Comparison of ENCODE assay signal across 9 mouse cellular contexts in genomic region chr8:124556658-124557057, GRCm38 (mm10). TPM values are rescaled to one million over a fixed set of nuclear protein-coding genes. Genes with fewer than 3 reads are reported as not detected.
A peak's percentile ranks its signal among the peaks of the same experiment; 100 is the strongest.
DNase-seq lines count a peak whose midpoint lies in the region; ATAC-seq and TF ChIP-seq lines count a peak whose summit lies in the region.
"Had no signal": no experiment of that assay in that cellular context is flagged by ENCODE, and none has a peak within 500 bp of the region (broad histone marks: within the 10 kb centered on the region; RNA-seq: fewer than 3 reads in every experiment).

No protein-coding gene starts in this region.

- no peaks in the 10 kb centered on the region for H3K4me1 ChIP-seq in neural tube, embryonic 14.5 days (ENCODE audit: control insufficient read depth, insufficient read depth, low read length)

- peak; percentile 52 for DNase-seq in adrenal gland, postnatal 14 days
- DNase-seq in adrenal gland, adult 18-20 months (ENCODE audit: low spot score in 2 of 2), result no peak
- peak; percentile 59 for DNase-seq in embryo, embryonic 10 days (ENCODE audit: low spot score)
- DNase-seq in layer of hippocampus, adult 2 months (ENCODE audit: low spot score in 2 of 2), result peak; percentile 65 to 86
- no peak for DNase-seq in adrenal gland, postnatal 36 days
- DNase-seq in spleen, postnatal 14 days (ENCODE audit: low spot score in 2 of 2), result no peak
- DNase-seq in gastrocnemius, postnatal 10 days, result no peak
- DNase-seq: liver, embryonic 13.5 days had no signal

- no peak for TF ChIP-seq CTCF in layer of hippocampus, adult 2 months (conservative IDR thresholded peaks at IDR 0.05)

- no peak overlapping the region for H3K9ac ChIP-seq in neural tube, embryonic 14.5 days (replicated peaks; ENCODE audit: low read depth, low read length)
- H3K9ac ChIP-seq: liver, embryonic 13.5 days had no signal

- no peak overlapping the region for H3K4me3 ChIP-seq in layer of hippocampus, adult 2 months
- no peak overlapping the region for H3K4me3 ChIP-seq in neural tube, embryonic 14.5 days (ENCODE audit: low read depth, low read length)
- H3K4me3 ChIP-seq: liver, embryonic 13.5 days had no signal

- H3K4me2 ChIP-seq in neural tube, embryonic 14.5 days (ENCODE audit: low read depth, low read length), result no peak overlapping the region
- H3K4me2 ChIP-seq: liver, embryonic 13.5 days had no signal

- no peaks in the 10 kb centered on the region for H3K27me3 ChIP-seq in neural tube, embryonic 14.5 days (ENCODE audit: control insufficient read depth, insufficient read depth, low read length)
- H3K27me3 ChIP-seq: liver, embryonic 13.5 days had no signal

- WGBS in neural tube, embryonic 14.5 days, result 32% methylated on average over 13 of the region's 13 CpGs

- H3K36me3 ChIP-seq in neural tube, embryonic 14.5 days (ENCODE audit: control insufficient read depth, insufficient read depth, low read length), result peaks cover 12% of the 10 kb centered on the region

- ATAC-seq in neural tube, embryonic 14.5 days (ENCODE audit: low read depth), result peak; percentile 76

- peak overlapping the region; percentile 96 for H3K27ac ChIP-seq in layer of hippocampus, adult 2 months
- no peak overlapping the region for H3K27ac ChIP-seq in neural tube, embryonic 14.5 days (ENCODE audit: low read depth, low read length)
- H3K27ac ChIP-seq: liver, embryonic 13.5 days had no signal

- no peaks in the 10 kb centered on the region for H3K9me3 ChIP-seq in neural tube, embryonic 14.5 days (ENCODE audit: control insufficient read depth, low read length)
- H3K9me3 ChIP-seq: liver, embryonic 13.5 days had no signal

RNA-seq across cellular contexts. Expression of gene Agt, which starts 12.8 kb away (rescaled TPM):
- total RNA-seq in adrenal gland, postnatal 14 days (2021), result 14.3 and 172 TPM in 2 replicates
- 10 to 100 TPM in 1 of 2 experiments, 1 to 10 TPM in 1; 1.8 to 11.9 TPM for total RNA-seq in adrenal gland, adult 18-20 months (2021)
- total RNA-seq in layer of hippocampus, adult 2 months (2021), result 10 to 100 TPM; 29.9 to 33.9 TPM
- polyA plus RNA-seq in neural tube, embryonic 14.5 days (2014; fragmentation: Nextera tagmentation; extraction: Ambion mirVana), result 0.63 and 1.5 TPM in 2 replicates
- 1 to 10 TPM; 3.7 to 4.0 TPM for total RNA-seq in adrenal gland, postnatal 36 days (2021)
- total RNA-seq in gastrocnemius, postnatal 10 days (2021), result 10 to 100 TPM; 11.0 to 13.8 TPM

RNA-seq across cellular contexts. Expression of gene Capn9, which starts 19.3 kb away (rescaled TPM):
- total RNA-seq in adrenal gland, postnatal 14 days (2021), result 0.26 TPM in 1 of 2 replicates, not detected in the other
- total RNA-seq in adrenal gland, adult 18-20 months (2021), result under 1 TPM in 1 of 2 experiments, not detected in 1; 0.36 TPM
- under 1 TPM; 0.34 to 0.79 TPM for total RNA-seq in layer of hippocampus, adult 2 months (2021)
- 0.26 and 0.36 TPM in 2 replicates for polyA plus RNA-seq in neural tube, embryonic 14.5 days (2014; fragmentation: Nextera tagmentation; extraction: Ambion mirVana)
- total RNA-seq in adrenal gland, postnatal 36 days (2021), result under 1 TPM in 1 of 2 experiments, not detected in 1; 0.72 TPM
- not detected for total RNA-seq in gastrocnemius, postnatal 10 days (2021)

RNA-seq across cellular contexts. Expression of gene Cog2, which starts 36.1 kb away (rescaled TPM):
- 40.4 and 40.9 TPM in 2 replicates for total RNA-seq in adrenal gland, postnatal 14 days (2021)
- total RNA-seq in adrenal gland, adult 18-20 months (2021), result 10 to 100 TPM; 43.9 to 46.5 TPM
- total RNA-seq in layer of hippocampus, adult 2 months (2021), result 10 to 100 TPM; 45.3 to 49.0 TPM
- polyA plus RNA-seq in neural tube, embryonic 14.5 days (2014; fragmentation: Nextera tagmentation; extraction: Ambion mirVana), result 32.3 and 37.7 TPM in 2 replicates
- total RNA-seq in adrenal gland, postnatal 36 days (2021), result 10 to 100 TPM; 37.3 to 42.7 TPM
- 10 to 100 TPM; 22.6 to 28.1 TPM for total RNA-seq in gastrocnemius, postnatal 10 days (2021)

Comparison
In these comparisons a context has a peak if more than half of its experiments do, and no peak if none do; other contexts are left out.
1. DNase-seq: peak in adrenal gland, postnatal 14 days (single experiment), embryo, embryonic 10 days (single experiment) and layer of hippocampus, adult 2 months (2 of 2); none in adrenal gland, adult 18-20 months (0 of 2), adrenal gland, postnatal 36 days (0 of 2), spleen, postnatal 14 days (0 of 2) and gastrocnemius, postnatal 10 days (single experiment).